Mouse (Mus musculus) cerebellum, adult 9-11 months (tissue): ENCODE results near the gene Cotl1.
A peak's percentile ranks its signal among the peaks of the same experiment; 100 is the strongest.

ENCODE experiments used
- DNase-seq: peaks from one replicate; pipeline ENCODE4 v3.0.0; 2022

Cotl1 gene

GRCm38 (mm10) chr8:119816219-119816618 lies 24.1 kb downstream of the Cotl1 start:
- DNase-seq: no peak

GRCm38 (mm10) chr8:119812650-119813431 lies 27.5 kb downstream of the Cotl1 start:
- DNase-seq: no peak

- DNase-seq: no peak
Observed at GRCm38 (mm10) chr8:119811925-119812324, 28.4 kb downstream of the Cotl1 start.

GRCm38 (mm10) chr8:119810953-119811499 lies 29.3 kb downstream of the Cotl1 start:
- no peak for DNase-seq

GRCm38 (mm10) chr8:119810127-119810868 lies 30.0 kb downstream of the Cotl1 start:
- no peak for DNase-seq

- DNase-seq: no peak
Observed at GRCm38 (mm10) chr8:119809620-119810019, 30.7 kb downstream of the Cotl1 start.

GRCm38 (mm10) chr8:119807687-119808086 lies 32.7 kb downstream of the Cotl1 start:
- no peak for DNase-seq

- DNase-seq: peak; percentile 80
Observed at GRCm38 (mm10) chr8:119806422-119807263, 33.7 kb downstream of the Cotl1 start.

GRCm38 (mm10) chr8:119805275-119805674 lies 35.1 kb downstream of the Cotl1 start:
- DNase-seq: no peak

GRCm38 (mm10) chr8:119802592-119802991 lies 37.8 kb downstream of the Cotl1 start:
- DNase-seq: no peak

- no peak for DNase-seq
Observed at GRCm38 (mm10) chr8:119801168-119801567, 39.2 kb downstream of the Cotl1 start.

- no peak for DNase-seq
Observed at GRCm38 (mm10) chr8:119798965-119799264, 41.4 kb downstream of the Cotl1 start.

- DNase-seq: peak; percentile 47
Observed at GRCm38 (mm10) chr8:119798170-119798964, 42.0 kb downstream of the Cotl1 start.

GRCm38 (mm10) chr8:119795651-119796050 lies 44.7 kb downstream of the Cotl1 start:
- DNase-seq: no peak

- no peak for DNase-seq
Observed at GRCm38 (mm10) chr8:119794689-119795088, 45.7 kb downstream of the Cotl1 start.

GRCm38 (mm10) chr8:119791804-119792704 lies 48.3 kb downstream of the Cotl1 start:
- no peak for DNase-seq

- no peak for DNase-seq
Observed at GRCm38 (mm10) chr8:119789581-119789980, 50.8 kb downstream of the Cotl1 start.

- peak; percentile 65 for DNase-seq
Observed at GRCm38 (mm10) chr8:119788607-119789381, 51.5 kb downstream of the Cotl1 start.

- DNase-seq: no peak
Observed at GRCm38 (mm10) chr8:119787341-119787740, 53.0 kb downstream of the Cotl1 start.

- no peak for DNase-seq
Observed at GRCm38 (mm10) chr8:119786871-119787270, 53.5 kb downstream of the Cotl1 start.
